Mouse (Mus musculus) retina, adult 2 months (tissue): ENCODE measurements at regions not wholly inside any gene's neighbourhood (a gene's known extent, or its start where the extent isn't known, plus 50 kb on each side); places are given as distances from the start of the nearest gene placed in this dataset.

Source experiments
- DNase-seq: peaks from one replicate; pipeline ENCODE4 v3.0.0-alpha.2; 2012; ENCODE audit warnings: low read depth, low spot score

GRCm38 (mm10) chr13:97520988-97521547, 239.4 kb downstream of the Gm10260 start:
- DNase-seq: no peak

DNA sequence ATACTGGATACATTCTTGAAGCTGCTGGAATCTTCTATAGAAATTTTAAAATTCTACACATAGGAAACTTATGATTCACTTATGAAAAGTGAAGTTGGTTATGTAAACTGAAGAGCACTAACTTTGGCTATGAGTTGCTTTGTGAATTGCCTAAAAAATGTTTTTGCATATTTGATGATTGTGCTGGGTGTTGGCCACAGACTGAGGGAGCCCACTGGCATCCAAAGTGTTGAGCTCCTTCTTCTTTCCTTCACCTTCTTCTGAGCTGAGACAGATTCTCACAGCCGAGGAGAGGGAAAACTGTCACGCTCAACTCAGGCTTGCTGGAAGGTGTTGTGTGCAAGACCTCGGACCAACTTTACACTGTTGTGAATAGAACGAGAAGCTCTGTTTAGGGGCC, 243.7 kb downstream of the Gm10260 start:
- no peak for DNase-seq

GRCm38 (mm10) chr13:97514421-97515066, 245.9 kb downstream of the Gm10260 start:
- DNase-seq: no peak

DNA sequence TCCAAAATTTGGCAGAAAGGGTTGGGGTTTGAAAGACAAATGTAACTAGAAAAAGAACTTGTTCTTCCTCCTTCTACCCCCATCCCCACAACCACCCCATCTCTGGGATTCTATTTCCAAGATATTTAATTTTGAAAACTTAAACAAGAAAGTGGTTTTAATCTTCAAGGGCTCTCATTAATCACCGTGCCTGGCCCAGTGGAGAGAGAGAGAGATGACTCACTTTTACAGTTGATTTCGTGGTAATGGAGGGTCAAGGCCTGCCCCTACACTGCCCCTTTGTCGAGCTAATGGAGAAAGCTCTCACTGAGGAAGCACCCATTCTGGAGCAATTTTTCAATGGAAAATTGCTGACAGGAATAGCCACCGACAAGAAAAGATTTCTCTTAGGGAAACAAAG, 247.9 kb downstream of the Gm10260 start:
- DNase-seq: no peak

GRCm38 (mm10) chr13:97510431-97511261, 249.8 kb downstream of the Gm10260 start:
- no peak for DNase-seq

GRCm38 (mm10) chr13:97504949-97505348, 255.5 kb downstream of the Gm10260 start:
- no peak for DNase-seq

DNA sequence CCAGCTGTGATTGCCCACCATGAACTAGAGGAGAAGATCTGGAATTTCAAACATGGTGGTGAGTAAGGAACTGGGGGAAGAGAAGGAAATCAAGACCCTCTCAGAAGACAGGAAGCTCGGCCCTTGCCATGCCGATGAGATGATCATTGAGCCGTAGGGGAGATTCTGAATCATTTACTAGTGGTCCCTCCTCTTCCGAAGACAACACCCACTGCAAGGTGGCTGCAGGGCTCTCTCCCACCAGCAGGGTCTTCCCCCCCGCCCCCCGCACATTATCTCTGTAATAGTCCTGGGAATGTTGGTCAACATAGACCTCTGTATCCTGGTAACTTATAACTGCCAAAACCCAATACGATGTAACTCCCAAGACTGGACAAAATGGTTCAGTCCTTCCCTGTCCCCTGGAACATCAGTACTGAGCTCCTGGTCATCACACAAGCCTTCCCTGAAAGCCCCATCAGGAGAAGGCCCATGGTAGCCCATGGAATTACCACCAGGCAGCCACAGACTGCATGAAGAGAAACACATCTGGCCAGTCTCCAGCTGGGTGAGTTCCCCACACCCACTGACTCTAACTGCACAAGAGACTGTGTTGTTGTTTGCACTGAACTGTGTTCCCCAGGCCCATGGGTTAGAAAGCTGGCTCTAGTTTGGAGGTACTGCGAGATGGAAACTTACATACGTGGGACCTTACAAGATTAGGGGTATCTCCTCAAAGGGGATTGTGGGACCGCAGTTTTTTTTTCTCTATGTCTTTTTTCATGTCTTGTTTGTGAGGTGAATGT, 256.3 kb downstream of the Gm10260 start:
- no peak for DNase-seq

DNA sequence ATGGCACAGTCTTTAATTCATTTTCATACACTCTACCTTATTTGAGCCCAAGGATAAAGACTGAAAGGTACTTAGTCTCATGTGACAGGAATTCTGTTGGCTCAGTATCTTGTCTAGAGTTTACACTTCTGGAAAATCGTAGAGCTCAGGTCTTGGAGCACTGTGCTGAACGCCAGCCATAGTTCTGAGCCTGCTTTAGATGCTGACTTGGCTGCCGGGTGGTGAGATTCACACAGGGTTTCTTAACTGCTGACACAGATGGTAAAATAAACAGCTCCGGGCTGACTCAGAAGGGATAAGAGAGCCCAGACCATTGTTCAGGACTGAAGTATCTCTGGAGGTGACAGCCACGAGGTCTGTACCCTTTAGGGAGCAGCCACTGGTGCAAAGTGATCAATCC, 257.0 kb downstream of the Gm10260 start:
- no peak for DNase-seq

- DNase-seq: no peak
These were observed 259.2 kb downstream of the Enc1 start for GRCm38 (mm10) chr13:97500155-97500554.

DNA sequence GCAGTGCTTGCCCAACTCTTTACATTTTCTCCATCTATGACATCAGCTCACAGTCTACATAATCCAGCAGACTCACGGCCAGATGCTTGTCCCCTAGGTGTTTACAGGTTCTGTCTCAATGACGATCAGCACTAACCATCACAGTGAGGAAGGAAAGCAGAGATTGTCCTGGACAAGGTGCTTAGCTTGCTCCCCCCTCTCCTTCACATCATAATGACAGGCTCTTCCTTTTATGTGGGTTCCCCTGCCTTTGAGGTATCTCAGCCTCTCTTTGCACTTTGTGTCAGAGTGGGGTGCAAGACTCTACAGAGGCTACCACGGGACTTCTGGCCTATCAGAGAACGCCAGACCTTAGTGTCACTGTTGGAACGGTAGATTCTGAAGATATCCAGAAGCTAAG, 258.1 kb downstream of the Enc1 start:
- no peak for DNase-seq

- DNase-seq: no peak
These were observed 257.0 kb downstream of the Enc1 start for GRCm38 (mm10) chr13:97497928-97498327.

GRCm38 (mm10) chr13:97494770-97495169, 253.9 kb downstream of the Enc1 start:
- DNase-seq: no peak

GRCm38 (mm10) chr13:97493836-97494235, 252.9 kb downstream of the Enc1 start:
- no peak for DNase-seq

DNA sequence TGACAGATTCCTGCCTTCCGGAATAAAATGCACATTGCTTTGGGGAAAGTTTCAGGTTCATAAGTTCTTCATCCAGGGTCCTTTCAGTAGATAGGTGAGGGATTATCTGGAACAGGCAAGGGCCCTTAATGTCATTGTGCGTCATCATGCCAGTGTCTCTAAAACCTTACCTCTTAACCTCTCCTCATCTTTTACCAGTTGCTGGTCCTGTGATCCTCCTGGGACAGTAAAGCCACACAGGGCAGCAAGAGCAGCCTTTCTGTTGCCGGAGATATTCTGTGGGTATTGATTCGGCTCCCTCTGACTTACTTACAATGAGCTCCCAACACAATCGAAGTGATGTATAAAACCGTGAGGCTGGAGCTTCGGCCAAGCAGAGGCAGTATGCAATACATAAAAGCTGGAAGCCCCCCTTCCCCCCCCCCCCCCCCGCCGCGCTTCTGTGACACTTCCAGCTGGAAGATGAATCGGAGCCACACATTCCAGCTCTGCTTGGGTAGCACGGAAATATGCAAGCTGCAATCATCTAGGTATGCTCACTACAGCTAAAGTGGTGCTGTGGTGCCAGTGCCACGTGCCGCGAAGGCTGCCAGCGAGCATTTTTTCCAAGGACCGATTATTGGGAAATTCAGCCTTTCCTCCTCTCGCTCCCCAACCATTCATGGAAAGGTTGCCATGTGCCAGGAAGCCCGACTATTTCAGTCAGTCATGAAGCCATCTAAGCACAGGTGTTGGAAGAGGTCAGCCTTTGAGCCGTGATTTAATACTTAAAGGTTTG, 252.2 kb downstream of the Enc1 start:
- DNase-seq: no peak

DNA sequence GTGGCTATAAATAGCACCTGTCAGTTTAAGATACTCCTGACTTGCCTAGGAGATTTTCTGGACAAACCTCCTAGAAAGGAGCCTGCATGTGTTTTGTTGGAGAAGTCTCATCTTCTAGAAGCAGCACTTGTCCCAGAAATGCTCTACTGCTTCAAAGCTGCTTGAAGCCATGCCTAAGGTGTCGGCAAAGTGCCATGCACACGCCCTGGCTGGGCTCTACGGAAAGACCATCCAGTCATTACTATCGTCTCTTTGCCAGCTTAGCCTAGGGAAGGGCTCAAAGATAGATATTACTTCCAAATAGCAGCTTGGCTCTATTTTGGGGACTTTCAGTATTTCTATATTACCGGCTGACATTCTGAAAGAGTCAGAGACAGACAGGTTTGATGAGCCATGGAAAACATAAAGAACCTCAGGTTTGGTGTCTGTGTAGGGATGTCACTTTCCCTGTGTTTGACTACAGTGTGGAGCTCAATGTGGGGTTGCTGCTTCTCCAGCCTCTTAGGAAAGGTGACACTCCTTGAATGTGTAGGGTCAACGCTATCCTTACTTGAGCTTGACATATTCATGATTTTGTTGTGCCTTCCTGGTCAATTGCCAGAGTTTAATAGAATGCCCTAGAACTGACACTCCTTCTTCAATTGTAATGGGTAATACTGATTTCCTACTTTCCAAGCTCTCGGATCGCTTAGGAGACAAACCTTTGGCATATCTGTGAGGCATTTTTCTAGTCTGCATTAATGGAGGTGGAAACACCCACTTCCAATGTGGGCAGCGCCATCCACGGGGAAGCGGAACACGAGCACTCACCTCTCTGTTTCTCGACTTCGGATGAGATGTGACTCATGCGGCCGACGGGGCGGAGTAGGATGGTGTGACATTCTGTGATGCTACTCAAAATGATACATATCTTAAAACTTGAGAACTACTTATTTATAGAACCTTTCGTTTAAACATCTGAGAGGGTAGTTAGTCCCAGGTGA, 251.3 kb downstream of the Enc1 start:
- no peak for DNase-seq

DNA sequence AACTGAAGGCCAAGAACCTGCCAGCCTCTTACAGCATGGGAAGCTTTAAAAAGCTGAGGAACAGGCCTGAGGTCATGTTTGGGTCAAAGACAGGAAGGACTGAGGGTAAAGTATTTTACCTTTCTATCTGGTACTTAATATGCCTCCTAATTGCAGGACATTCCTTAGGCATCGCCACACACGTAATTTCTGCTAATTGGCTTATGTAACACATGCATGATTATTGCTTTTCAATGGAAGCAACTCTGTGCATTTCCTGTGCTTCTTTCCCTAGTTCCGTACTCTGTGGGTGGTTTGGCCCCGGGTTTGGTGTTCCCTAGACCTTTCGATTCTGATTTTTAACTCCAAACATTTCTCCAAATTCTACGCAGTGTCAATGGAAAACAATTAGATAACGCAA, 249.2 kb downstream of the Enc1 start:
- DNase-seq: no peak

DNA sequence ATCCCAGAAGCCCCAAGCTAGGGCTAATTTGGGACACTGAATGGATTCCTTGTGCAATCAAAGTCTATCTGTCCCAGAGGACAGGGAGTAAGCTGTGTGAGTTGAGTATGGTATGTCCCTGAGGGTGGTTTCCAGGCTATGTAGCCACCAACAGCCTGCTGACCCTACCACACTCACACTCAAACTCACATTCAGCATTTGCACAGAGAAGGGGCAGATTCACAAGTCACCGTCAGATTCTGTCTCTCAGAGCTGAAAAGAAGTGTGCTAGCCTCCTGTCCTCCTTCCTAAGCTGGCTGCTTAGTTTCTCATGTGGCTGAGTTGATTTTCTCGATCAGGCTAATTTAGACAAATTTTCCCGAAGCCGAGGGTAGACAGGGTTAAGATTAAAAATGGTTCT, 248.8 kb downstream of the Enc1 start:
- no peak for DNase-seq

DNA sequence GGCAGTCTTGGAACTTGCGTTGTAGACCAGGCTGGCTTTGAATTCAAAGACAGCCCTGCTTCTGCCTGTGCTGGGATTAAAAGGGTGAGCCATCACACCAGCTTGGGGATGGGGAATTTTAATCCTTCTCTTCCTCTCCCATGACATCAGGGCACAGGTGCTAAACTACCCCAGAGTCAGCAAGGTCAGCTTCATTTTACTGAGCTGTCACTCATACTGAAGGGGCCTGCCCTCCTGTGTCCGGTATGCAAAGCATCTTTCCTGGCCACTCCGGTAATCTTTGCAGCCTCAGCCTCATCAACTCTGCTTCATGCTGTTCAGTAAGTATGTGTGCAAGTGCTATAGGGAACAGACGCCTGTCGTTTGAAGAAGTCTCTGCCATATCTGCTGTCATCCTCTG, 248.1 kb downstream of the Enc1 start:
- DNase-seq: no peak

DNA sequence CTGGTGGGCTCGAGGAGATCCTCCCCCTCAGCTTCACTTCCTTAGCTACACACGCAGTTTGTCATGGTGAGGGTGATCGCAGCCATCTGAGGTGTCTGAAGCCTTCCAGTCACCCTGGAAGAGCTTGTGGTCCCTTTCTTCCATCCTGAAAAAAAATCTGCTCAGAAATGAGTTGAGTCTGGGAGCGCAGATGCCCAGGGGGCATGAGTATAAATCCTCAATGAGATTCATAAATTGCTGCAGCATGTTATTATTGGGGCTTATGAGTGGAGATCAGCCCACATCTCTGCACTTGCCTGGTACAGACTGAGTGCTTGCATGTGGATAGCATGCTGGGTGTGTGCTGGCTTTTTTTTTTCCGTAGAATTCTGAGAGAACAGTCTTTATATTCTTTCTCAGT, 247.6 kb downstream of the Enc1 start:
- DNase-seq: no peak
